Mouse (Mus musculus) ES-E14 (cell line): ENCODE data around the gene Nek2. TPM values are rescaled to one million over a fixed set of nuclear protein-coding genes. Genes with fewer than 3 reads are reported as not detected.

ENCODE experiments used
- DNase-seq: peaks from one replicate; pipeline ENCODE4 v3.0.0-alpha.2; 2013; ENCODE audit warnings: low read depth, low spot score
- H3K27ac ChIP-seq: 2 replicates; pipeline ENCODE4 v1.5.1; 2012; ENCODE audit warnings: low read depth, mild to moderate bottlenecking, low read length, moderate library complexity, mixed read lengths; ENCODE audit not compliant: poor library complexity, insufficient read depth, severe bottlenecking
- H3K36me3 ChIP-seq: 2 replicates; pipeline ENCODE4 v1.6.1; 2012; ENCODE audit warnings: mild to moderate bottlenecking, low read length, moderate library complexity, mixed read lengths; ENCODE audit not compliant: control insufficient read depth, poor library complexity, insufficient read depth, severe bottlenecking
- H3K4me1 ChIP-seq, 2 experiments: fragments of 150-350 bp in 1 of 2; sonication (generic) in 1 of 2; 2 replicates each; pipeline ENCODE4 v1.6.1; 2012; ENCODE audit warnings: low read length in 2 of 2, mild to moderate bottlenecking in 1 of 2, mixed read lengths in 1 of 2; ENCODE audit not compliant: control insufficient read depth in 2 of 2, insufficient read depth in 2 of 2, poor library complexity in 1 of 2
- H3K4me3 ChIP-seq, 2 experiments: fragments of 150-350 bp in 1 of 2; sonication (generic) in 1 of 2; 2 replicates each; pipeline ENCODE4 v1.5.1; 2012; ENCODE audit warnings: low read length in 2 of 2, low read depth in 1 of 2, mild to moderate bottlenecking in 1 of 2, mixed read lengths in 1 of 2; ENCODE audit not compliant: insufficient read depth in 1 of 2, poor library complexity in 1 of 2, severe bottlenecking in 1 of 2
- H3K9ac ChIP-seq: 2 replicates; pipeline ENCODE4 v1.6.1; 2012; ENCODE audit warnings: low read depth, mild to moderate bottlenecking, low read length, mixed read lengths; ENCODE audit not compliant: poor library complexity, insufficient read depth, severe bottlenecking
- H3K9me3 ChIP-seq: fragments of 150-350 bp; sonication (generic); 2 replicates; pipeline ENCODE4 v1.6.1; 2012; ENCODE audit warnings: low read depth, mild to moderate bottlenecking, low read length; ENCODE audit not compliant: control insufficient read depth, insufficient read depth
- CHD2 ChIP-seq: IDR thresholded peaks from 2 replicates; pipeline ENCODE4 v1.6.1; 2014; ENCODE audit warnings: mild to moderate bottlenecking, low read depth, low read length, inconsistent platforms
- HCFC1 ChIP-seq: IDR thresholded peaks from 2 replicates; pipeline ENCODE4 v1.6.1; 2012; ENCODE audit warnings: low read length, inconsistent platforms, borderline replicate concordance; ENCODE audit not compliant: insufficient read depth
- MAFK ChIP-seq: IDR thresholded peaks from 2 replicates; pipeline ENCODE4 v1.6.1; 2014; ENCODE audit warnings: mild to moderate bottlenecking, low read depth, low read length, inconsistent platforms; ENCODE audit not compliant: insufficient read depth
- ZC3H11A ChIP-seq: IDR thresholded peaks from 2 replicates; pipeline ENCODE4 v1.6.1; 2012; ENCODE audit warnings: low read depth, mild to moderate bottlenecking, inconsistent platforms, low read length, borderline replicate concordance
- ZNF384 ChIP-seq: IDR thresholded peaks from 2 replicates; pipeline ENCODE4 v1.6.1; 2012; ENCODE audit warnings: low read depth, low read length, inconsistent platforms
- in situ Hi-C, 2 experiments: fragments of 600-800 bp; cut with MboI; formaldehyde crosslinking; loops; one replicate each; pipeline ENCODE4 v1.15.1; 2025; ENCODE audit warnings: low sequenced_read_pairs in 2 of 2, inconsistent platforms in 1 of 2; ENCODE audit not compliant: unreplicated experiment in 2 of 2
- total RNA-seq: library from RNA; depleted of rRNA; stranded (reverse); fragments of 300-350 nt; gene quantifications from 2 replicates; pipeline ENCODE4 v1.2.3, GENCODE M21; 2012

Gene Nek2
- total RNA-seq, 1 experiment: 50.5 TPM

- in situ Hi-C loops: no loop called here
- Histone ChIP-seq H3K9me3 (no peaks in the 10 kb centered on the region), H3K4me1 (0 out of 4 replicates have a peak, but pooled peaks cover 0 to 3% of the 10 kb centered on the region in 2 experiments), H3K4me3 (no peak overlapping the region), H3K36me3 (no peaks in the 10 kb centered on the region), H3K27ac (no peak overlapping the region), H3K9ac (no peak overlapping the region)
- no peak for DNase-seq
- no peak for TF ChIP-seq ZC3H11A
- no peak for TF ChIP-seq ZNF384
- no peak for TF ChIP-seq CHD2
- no peak for TF ChIP-seq MAFK
- no peak for TF ChIP-seq HCFC1
These were observed 34.1 kb downstream of the Nek2 start for GRCm38 (mm10) chr1:191855136-191855878.

GRCm38 (mm10) chr1:191856886-191857651 lies 35.8 kb downstream of the Nek2 start:
- H3K36me3 ChIP-seq: no peaks in the 10 kb centered on the region
- 0 out of 4 replicates have a peak, but pooled peaks cover 0 to 3% of the 10 kb centered on the region in 2 experiments for H3K4me1 ChIP-seq
- in situ Hi-C loops: no loop called here
- DNase-seq: no peak
- no peak overlapping the region for H3K9ac ChIP-seq
- no peaks in the 10 kb centered on the region for H3K9me3 ChIP-seq
- H3K4me3 ChIP-seq: no peak overlapping the region
- H3K27ac ChIP-seq: no peak overlapping the region
- no peak for TF ChIP-seq HCFC1
- no peak for TF ChIP-seq CHD2
- TF ChIP-seq ZC3H11A: no peak
- no peak for TF ChIP-seq MAFK
- no peak for TF ChIP-seq ZNF384

GRCm38 (mm10) chr1:191858136-191858535 lies 36.9 kb downstream of the Nek2 start:
- H3K4me1 ChIP-seq: 0 out of 4 replicates have a peak, but pooled peaks cover 0 to 3% of the 10 kb centered on the region in 2 experiments
- no peak overlapping the region for H3K9ac ChIP-seq
- no peak overlapping the region for H3K4me3 ChIP-seq
- no peak overlapping the region for H3K27ac ChIP-seq
- in situ Hi-C loops: no loop called here
- H3K9me3 ChIP-seq: no peaks in the 10 kb centered on the region
- DNase-seq: no peak
- TF ChIP-seq ZNF384: no peak
- no peak for TF ChIP-seq ZC3H11A
- TF ChIP-seq HCFC1: no peak
- TF ChIP-seq MAFK: no peak
- no peak for TF ChIP-seq CHD2
- no peaks in the 10 kb centered on the region for H3K36me3 ChIP-seq

- DNase-seq: no peak
- H3K4me3 ChIP-seq: no peak overlapping the region
- TF ChIP-seq CHD2 (no peak), ZNF384 (no peak), ZC3H11A (no peak), MAFK (no peak), HCFC1 (no peak)
- H3K9ac ChIP-seq: no peak overlapping the region
- no peaks in the 10 kb centered on the region for H3K9me3 ChIP-seq
- H3K36me3 ChIP-seq: no peaks in the 10 kb centered on the region
- in situ Hi-C loops: no loop called here
- no peak overlapping the region for H3K27ac ChIP-seq
- H3K4me1 ChIP-seq: no peaks in the 10 kb centered on the region
These were observed 38.6 kb downstream of the Nek2 start for GRCm38 (mm10) chr1:191859847-191860246.
